Mouse (Mus musculus) megakaryocyte-erythroid progenitor cell, adult 5 weeks (primary cell): ENCODE results near the gene Slc2a6. TPM values are rescaled to one million over a fixed set of nuclear protein-coding genes. Genes with fewer than 3 reads are reported as not detected.

Experiments
- polyA plus RNA-seq: library from polyadenylated mRNA; stranded (reverse); fragments of >175 nt; gene quantifications from 2 replicates; pipeline ENCODE4 v1.2.3, GENCODE M21; 2012

The Slc2a6 gene
- polyA plus RNA-seq: 10.4 and 13.4 TPM in 2 replicates

GRCm38 (mm10) chr2:27027618-27028436 is at the start of gene Slc2a6:
Slc2a6 (minus strand) TSS chr2:27027998.

GRCm38 (mm10) chr2:27071978-27072377 is 44.2 kb upstream of the Slc2a6 start, which contains the start of gene Mymk:
Mymk (minus strand) TSS chr2:27072179.

GRCm38 (mm10) chr2:27009714-27010244 is 18.0 kb downstream of the Slc2a6 start, which contains the start of gene Cacfd1:
Cacfd1 (plus strand) TSS chr2:27009926.

GRCm38 (mm10) chr2:26973116-26973515 is 54.7 kb downstream of the Slc2a6 start, which contains the start of gene Adamts13:
Adamts13 (plus strand) TSS chr2:26973416.

Other genes starting within 250 kb of the Slc2a6 start
- not detected in 2 replicates for gene Abo, start 163.0 kb downstream of the Slc2a6 start, polyA plus RNA-seq
- gene Surf6, start 125.1 kb downstream of the Slc2a6 start, polyA plus RNA-seq: 30.5 and 44.3 TPM in 2 replicates
- 75.8 and 91.1 TPM in 2 replicates for gene Med22, start 117.3 kb downstream of the Slc2a6 start, polyA plus RNA-seq
- 5,818 and 6,070 TPM in 2 replicates for gene Rpl7a, start 117.2 kb downstream of the Slc2a6 start, polyA plus RNA-seq
- 6.4 and 9.5 TPM in 2 replicates for gene Surf2, start 111.6 kb downstream of the Slc2a6 start, polyA plus RNA-seq
- gene Surf1, start 111.5 kb downstream of the Slc2a6 start, polyA plus RNA-seq: 26.2 and 27.9 TPM in 2 replicates
- gene Surf4, start 94.1 kb downstream of the Slc2a6 start, polyA plus RNA-seq: 149 and 184 TPM in 2 replicates
- gene Stkld1, start 94.0 kb downstream of the Slc2a6 start, polyA plus RNA-seq: 0.22 and 0.30 TPM in 2 replicates
- gene Rexo4, start 63.6 kb downstream of the Slc2a6 start, polyA plus RNA-seq: 132 and 133 TPM in 2 replicates
- gene Adamts13, start 54.6 kb downstream of the Slc2a6 start, polyA plus RNA-seq: 0.12 and 0.45 TPM in 2 replicates
- gene Cacfd1, start 18.1 kb downstream of the Slc2a6 start, polyA plus RNA-seq: 11.0 and 11.4 TPM in 2 replicates
- not detected in 2 replicates for gene Mymk, start 44.2 kb upstream of the Slc2a6 start, polyA plus RNA-seq
- not detected in 2 replicates for gene Adamtsl2, start 51.4 kb upstream of the Slc2a6 start, polyA plus RNA-seq
- gene Fam163b, start 114.5 kb upstream of the Slc2a6 start, polyA plus RNA-seq: not detected in 2 replicates
- gene Dbh, start 137.2 kb upstream of the Slc2a6 start, polyA plus RNA-seq: not detected in 2 replicates
- 2.1 and 3.7 TPM in 2 replicates for gene Sardh, start 220.3 kb upstream of the Slc2a6 start, polyA plus RNA-seq